Mouse (Mus musculus) liver, adult 2 months (tissue): Measurements from ENCODE around the gene Hspb11. TPM values are rescaled to one million over a fixed set of nuclear protein-coding genes. Genes with fewer than 3 reads are reported as not detected.
A peak's percentile ranks its signal among the peaks of the same experiment; 100 is the strongest.

ENCODE experiments used
- DNase-seq: peaks from one replicate; pipeline ENCODE4 v3.0.0-alpha.2; 2011; ENCODE audit warnings: low read depth, low spot score; ENCODE audit errors: extremely low read depth
- H3K27ac ChIP-seq: fragments of 200-500 bp; replicated peaks from 2 replicates; pipeline ENCODE4 v1.5.1; 2012; ENCODE audit warnings: low read depth, mild to moderate bottlenecking, control low read depth, inconsistent platforms, low read length; ENCODE audit not compliant: insufficient read depth
- H3K27me3 ChIP-seq: fragments of 200-500 bp; 2 replicates; pipeline ENCODE4 v1.6.1; 2012; ENCODE audit warnings: mild to moderate bottlenecking, moderate library complexity, low read length, inconsistent platforms; ENCODE audit not compliant: control insufficient read depth, insufficient read depth
- H3K36me3 ChIP-seq: fragments of 200-500 bp; 2 replicates; pipeline ENCODE4 v1.6.1; 2012; ENCODE audit warnings: low read length, inconsistent platforms; ENCODE audit not compliant: control insufficient read depth, insufficient read depth
- H3K4me1 ChIP-seq: fragments of 200-500 bp; 2 replicates; pipeline ENCODE4 v1.6.1; 2011; ENCODE audit warnings: low read length; ENCODE audit not compliant: control insufficient read depth, insufficient read depth
- H3K4me3 ChIP-seq: fragments of 200-500 bp; 2 replicates; pipeline ENCODE4 v1.5.1; 2011; ENCODE audit warnings: low read depth, mild to moderate bottlenecking, control low read depth, low read length, moderate library complexity; ENCODE audit not compliant: insufficient read depth
- H3K79me2 ChIP-seq: fragments of 200-500 bp; 2 replicates; pipeline ENCODE4 v1.6.1; 2012; ENCODE audit warnings: inconsistent platforms, mild to moderate bottlenecking, low read length, moderate library complexity; ENCODE audit not compliant: control insufficient read depth, insufficient read depth
- H3K9ac ChIP-seq: fragments of 200-500 bp; 2 replicates; pipeline ENCODE4 v1.6.1; 2012; ENCODE audit warnings: low read depth, mild to moderate bottlenecking, control low read depth, inconsistent platforms, low read length
- CTCF ChIP-seq: fragments of 200-500 bp; IDR thresholded peaks from 2 replicates; pipeline ENCODE4 v1.5.1; 2011; ENCODE audit warnings: low read depth, low read length, control low read depth
- POLR2A ChIP-seq: fragments of 200-500 bp; IDR thresholded peaks from 2 replicates; pipeline ENCODE4 v1.6.1; 2011; ENCODE audit warnings: low read length, control low read depth; ENCODE audit not compliant: insufficient read depth; ENCODE audit errors: extremely low read depth
- WGBS: fragments of 180-500 bp; shearing (Covaris S2); methylation state at CpG from one replicate; pipeline ENCODE4 v1.1.7; 2018; 5-methylcytosine and 5-hydroxymethylcytosine counted together
- polyA plus RNA-seq: library from polyadenylated mRNA; depleted of rRNA; stranded (reverse); fragments of >200 nt; gene quantifications from 2 replicates; pipeline ENCODE4 v1.2.3, GENCODE M21; 2012
- total RNA-seq: library from RNA; depleted of rRNA; stranded (reverse); fragments of >200 nt; gene quantifications from 2 replicates; pipeline ENCODE4 v1.2.3, GENCODE M21; 2014

Gene Hspb11
- total and polyA plus RNA-seq, 2 experiments, result 2.0 to 10.2 TPM

- peaks cover 31% of the 10 kb centered on the region for H3K4me1 ChIP-seq
- 100% methylated on average over 1 of the region's 1 CpGs for WGBS
- peak overlapping the region; percentile 84 for H3K27ac ChIP-seq
- 0 out of 2 replicates have a peak overlapping the region, but pooled peaks have one; percentile 21 for H3K9ac ChIP-seq
- H3K27me3 ChIP-seq, result no peaks in the 10 kb centered on the region
- H3K4me3 ChIP-seq, result no peak overlapping the region
- TF ChIP-seq POLR2A (no peak), CTCF (no peak)
- peaks cover 10% of the 10 kb centered on the region for H3K36me3 ChIP-seq
- DNase-seq, result no peak
- peaks cover 8% of the 10 kb centered on the region; the same call in 1 of the 2 replicates for H3K79me2 ChIP-seq
Measured at GRCm38 (mm10) chr4:107300902-107301555, 47.6 kb downstream of the Hspb11 start.

- Histone ChIP-seq H3K36me3 (peaks cover 5% of the 10 kb centered on the region; the same call in 1 of the 2 replicates), H3K4me1 (peaks cover 31% of the 10 kb centered on the region), H3K27me3 (no peaks in the 10 kb centered on the region), H3K27ac (peak overlapping the region; percentile 84), H3K4me3 (no peak overlapping the region), H3K79me2 (peaks cover 16% of the 10 kb centered on the region; the same call in 1 of the 2 replicates), H3K9ac (peak overlapping the region; percentile 25; the same call in 1 of the 2 replicates)
- TF ChIP-seq POLR2A (no peak), CTCF (no peak)
- peak; percentile 71 for DNase-seq
- 40% methylated on average over 9 of the region's 9 CpGs for WGBS
Measured at GRCm38 (mm10) chr4:107302221-107302620, 48.8 kb downstream of the Hspb11 start.

GRCm38 (mm10) chr4:107302832-107303231 lies 49.4 kb downstream of the Hspb11 start:
- DNase-seq, result peak; percentile 94
- peaks cover 16% of the 10 kb centered on the region; the same call in 1 of the 2 replicates for H3K79me2 ChIP-seq
- H3K27ac ChIP-seq, result peak overlapping the region; percentile 98
- 13% methylated on average over 4 of the region's 4 CpGs for WGBS
- H3K36me3 ChIP-seq, result peaks cover 1% of the 10 kb centered on the region; the same call in 1 of the 2 replicates
- H3K27me3 ChIP-seq, result no peaks in the 10 kb centered on the region
- peak overlapping the region; percentile 62 for H3K9ac ChIP-seq
- TF ChIP-seq CTCF, result no peak
- no peak for TF ChIP-seq POLR2A
- peaks cover 33% of the 10 kb centered on the region for H3K4me1 ChIP-seq
- H3K4me3 ChIP-seq, result no peak overlapping the region

- peak; percentile 88 for DNase-seq
- Histone ChIP-seq H3K4me3 (no peak overlapping the region), H3K27ac (peak overlapping the region; percentile 98), H3K9ac (peak overlapping the region; percentile 62), H3K4me1 (peaks cover 33% of the 10 kb centered on the region), H3K36me3 (no peaks in the 10 kb centered on the region), H3K79me2 (peaks cover 16% of the 10 kb centered on the region; the same call in 1 of the 2 replicates), H3K27me3 (no peaks in the 10 kb centered on the region)
- TF ChIP-seq POLR2A, result no peak
- TF ChIP-seq CTCF, result no peak
- WGBS, result 27% methylated on average over 3 of the region's 3 CpGs
Measured at GRCm38 (mm10) chr4:107303531-107303930, 50.1 kb downstream of the Hspb11 start.

GRCm38 (mm10) chr4:107306966-107307365 lies 53.6 kb downstream of the Hspb11 start, which contains the start of gene Dio1:
Gene Dio1 (minus strand): TSS chr4:107307169.
- peaks cover 14% of the 10 kb centered on the region; the same call in 1 of the 2 replicates for H3K79me2 ChIP-seq
- H3K4me1 ChIP-seq, result peaks cover 11% of the 10 kb centered on the region
- H3K4me3 ChIP-seq, result peak within 1 kb of the TSS; percentile 69
- no peaks in the 10 kb centered on the region for H3K27me3 ChIP-seq
- DNase-seq, result peak; percentile 91
- peak within 1 kb of the TSS; percentile 98 for H3K27ac ChIP-seq
- H3K9ac ChIP-seq, result peak within 1 kb of the TSS; percentile 77
- no peaks in the 10 kb centered on the region for H3K36me3 ChIP-seq
- 15% methylated on average over 6 of the region's 6 CpGs for WGBS
- TF ChIP-seq POLR2A (peak; percentile 94), CTCF (0 out of 2 replicates have a peak, but pooled peaks have one; percentile 5)
